ENCODE assay signal across 34 mouse cellular contexts in the genomic region with DNA sequence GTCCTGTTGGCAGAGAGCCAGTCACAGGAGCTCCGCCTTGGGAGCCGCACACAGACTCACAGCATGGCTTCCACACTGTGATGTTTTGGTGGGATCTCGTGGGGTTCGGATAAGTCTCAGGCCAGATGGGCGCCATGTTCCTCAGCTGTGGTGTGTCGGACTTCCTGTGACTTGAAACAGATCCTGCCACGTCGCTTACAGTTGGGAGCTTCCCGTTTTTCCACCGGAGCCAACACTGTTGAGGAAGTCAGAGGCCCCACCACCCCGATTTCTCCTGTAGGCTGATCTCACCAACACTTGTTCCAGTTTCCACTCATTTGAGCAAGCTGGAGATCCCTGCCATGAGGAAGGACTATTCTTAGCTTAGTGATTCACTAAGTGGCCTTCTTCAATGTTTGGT. TPM values are rescaled to one million over a fixed set of nuclear protein-coding genes. Genes with fewer than 3 reads are reported as not detected.
DNase-seq lines count a peak whose midpoint lies in the region; ATAC-seq and TF ChIP-seq lines count a peak whose summit lies in the region.
"Had no signal": no experiment of that assay in that cellular context is flagged by ENCODE, and none has a peak within 500 bp of the region (broad histone marks: within the 10 kb centered on the region; RNA-seq: fewer than 3 reads in every experiment).

No protein-coding gene starts in this region.

- no peaks in the 10 kb centered on the region for H3K36me3 ChIP-seq in lung, postnatal 0 days (ENCODE audit: insufficient read depth, low read length)
- H3K36me3 ChIP-seq in hindbrain, embryonic 14.5 days (replicated peaks; ENCODE audit: control insufficient read depth, insufficient read depth): no peaks in the 10 kb centered on the region
- H3K36me3 ChIP-seq in forebrain, postnatal 0 days (ENCODE audit: insufficient read depth): no peaks in the 10 kb centered on the region
- H3K36me3 ChIP-seq: forebrain, embryonic 15.5 days; intestine, embryonic 15.5 days had no signal

- H3K9me3 ChIP-seq in lung, postnatal 0 days (ENCODE audit: low read length): no peaks in the 10 kb centered on the region
- no peaks in the 10 kb centered on the region for H3K9me3 ChIP-seq in hindbrain, embryonic 14.5 days (ENCODE audit: control insufficient read depth, low read length)
- H3K9me3 ChIP-seq in forebrain, postnatal 0 days (ENCODE audit: low read length): no peaks in the 10 kb centered on the region
- H3K9me3 ChIP-seq: embryonic facial prominence, embryonic 10.5 days; embryonic facial prominence, embryonic 13.5 days; forebrain, embryonic 15.5 days; heart, embryonic 10.5 days; hindbrain, embryonic 12.5 days; intestine, embryonic 15.5 days had no signal

- H3K4me1 ChIP-seq in lung, postnatal 0 days (ENCODE audit: insufficient read depth, low read depth, low read length): no peaks in the 10 kb centered on the region
- H3K4me1 ChIP-seq in bone marrow macrophage, adult 2 months (ENCODE audit: control insufficient read depth, insufficient read depth, low read length): peaks cover 18% of the 10 kb centered on the region
- 0 out of 2 replicates have a peak, but pooled peaks cover 3% of the 10 kb centered on the region for H3K4me1 ChIP-seq in hindbrain, embryonic 14.5 days (replicated peaks; ENCODE audit: control insufficient read depth, insufficient read depth, low read length)
- H3K4me1 ChIP-seq in forebrain, postnatal 0 days (ENCODE audit: insufficient read depth): no peaks in the 10 kb centered on the region
- H3K4me1 ChIP-seq: embryonic facial prominence, embryonic 10.5 days; forebrain, embryonic 12.5 days; intestine, embryonic 15.5 days had no signal

- TF ChIP-seq POLR2A in bone marrow macrophage, adult 2 months (IDR thresholded peaks at IDR 0.05; ENCODE audit: borderline replicate concordance, low read depth, low read length): no peak

- WGBS in lung, postnatal 0 days: 71% methylated on average over 11 of the region's 11 CpGs
- WGBS in hindbrain, embryonic 14.5 days: 81% methylated on average over 11 of the region's 11 CpGs
- WGBS in forebrain, postnatal 0 days: 81% methylated on average over 11 of the region's 11 CpGs

- no peak overlapping the region for H3K4me3 ChIP-seq in lung, postnatal 0 days (ENCODE audit: low read depth, low read length)
- no peak overlapping the region for H3K4me3 ChIP-seq in bone marrow macrophage, adult 2 months (ENCODE audit: insufficient read depth, low read length)
- no peak overlapping the region for H3K4me3 ChIP-seq in hindbrain, embryonic 14.5 days (replicated peaks; ENCODE audit: low read length)
- H3K4me3 ChIP-seq in forebrain, postnatal 0 days (ENCODE audit: low read depth, low read length): no peak overlapping the region
- H3K4me3 ChIP-seq: embryonic facial prominence, embryonic 10.5 days; embryonic facial prominence, embryonic 13.5 days; erythroblast, embryonic 14.5 days; forebrain, embryonic 12.5 days; forebrain, embryonic 15.5 days; gastrocnemius, adult 2 months; heart, adult 2 months; heart, embryonic 10.5 days; hindbrain, embryonic 12.5 days; intestine, embryonic 15.5 days had no signal

- no peak for TF ChIP-seq CTCF in lung, postnatal 0 days (IDR thresholded peaks at IDR 0.05)
- TF ChIP-seq CTCF in bone marrow macrophage, adult 2 months (IDR thresholded peaks at IDR 0.05; ENCODE audit: low read depth, low read length): no peak
- TF ChIP-seq CTCF in forebrain, postnatal 0 days (IDR thresholded peaks at IDR 0.05; ENCODE audit: low read depth): no peak

- H3K9ac ChIP-seq in lung, postnatal 0 days (replicated peaks; ENCODE audit: low read depth): no peak overlapping the region
- no peak overlapping the region for H3K9ac ChIP-seq in hindbrain, embryonic 14.5 days
- no peak overlapping the region for H3K9ac ChIP-seq in forebrain, postnatal 0 days
- H3K9ac ChIP-seq: embryonic facial prominence, embryonic 13.5 days; forebrain, embryonic 12.5 days; forebrain, embryonic 15.5 days; hindbrain, embryonic 12.5 days; intestine, embryonic 15.5 days had no signal

- no peak for TF ChIP-seq EP300 in lung, postnatal 0 days (IDR thresholded peaks at IDR 0.05)

- H3K4me2 ChIP-seq in lung, postnatal 0 days (replicated peaks; ENCODE audit: low read depth, low read length): no peak overlapping the region
- H3K4me2 ChIP-seq in hindbrain, embryonic 14.5 days (replicated peaks): no peak overlapping the region
- no peak overlapping the region for H3K4me2 ChIP-seq in forebrain, postnatal 0 days (ENCODE audit: low read depth)
- H3K4me2 ChIP-seq: embryonic facial prominence, embryonic 13.5 days; forebrain, embryonic 12.5 days; forebrain, embryonic 15.5 days; hindbrain, embryonic 12.5 days; intestine, embryonic 15.5 days had no signal

- peak; percentile 28 for ATAC-seq in lung, postnatal 0 days
- ATAC-seq in megakaryocyte progenitor cell, adult 5-6 weeks (replicated peaks; ENCODE audit: poor library complexity): peak; percentile 66
- ATAC-seq in hindbrain, embryonic 14.5 days (ENCODE audit: low FRiP score): no peak
- no peak for ATAC-seq in forebrain, postnatal 0 days
- ATAC-seq: CD4-positive, CD25-positive, alpha-beta regulatory T cell, adult 4 months; forebrain, embryonic 15.5 days; hindbrain, embryonic 16.5 days; intestine, embryonic 15.5 days had no signal

- no peak for DNase-seq in lung, postnatal 0 days (ENCODE audit: low spot score)
- no peak for DNase-seq in lung, postnatal 4 days
- no peak for DNase-seq in hindbrain, embryonic 14.5 days (ENCODE audit: low spot score)
- no peak for DNase-seq in forebrain, postnatal 0 days
- DNase-seq: adrenal gland, postnatal 10 days; adrenal gland, postnatal 36 days; cerebellum, adult 11 months; cerebellum, adult 2 months; cerebellum, adult 9-11 months; cerebellum, postnatal 25 days; embryo, embryonic 11 days; gastrocnemius, adult 2 months; gastrocnemius, postnatal 14 days had no signal

- no peaks in the 10 kb centered on the region for H3K27me3 ChIP-seq in lung, postnatal 0 days (replicated peaks; ENCODE audit: insufficient read depth, low read length)
- H3K27me3 ChIP-seq in hindbrain, embryonic 14.5 days (ENCODE audit: control insufficient read depth, insufficient read depth, low read length): no peaks in the 10 kb centered on the region
- no peaks in the 10 kb centered on the region for H3K27me3 ChIP-seq in forebrain, postnatal 0 days (ENCODE audit: insufficient read depth, low read length)
- H3K27me3 ChIP-seq: embryonic facial prominence, embryonic 13.5 days; forebrain, embryonic 12.5 days; forebrain, embryonic 15.5 days; hindbrain, embryonic 12.5 days; intestine, embryonic 15.5 days had no signal

- H3K27ac ChIP-seq in lung, postnatal 0 days (ENCODE audit: low read length): no peak overlapping the region
- H3K27ac ChIP-seq in bone marrow macrophage, adult 2 months (ENCODE audit: insufficient read depth, low read depth, low read length): peak overlapping the region; percentile 84
- no peak overlapping the region for H3K27ac ChIP-seq in hindbrain, embryonic 14.5 days
- H3K27ac ChIP-seq in forebrain, postnatal 0 days (ENCODE audit: low read depth, low read length): no peak overlapping the region
- H3K27ac ChIP-seq: embryonic facial prominence, embryonic 10.5 days; embryonic facial prominence, embryonic 13.5 days; forebrain, embryonic 12.5 days; forebrain, embryonic 15.5 days; gastrocnemius, adult 2 months; heart, adult 2 months; heart, embryonic 10.5 days; hindbrain, embryonic 12.5 days; intestine, embryonic 15.5 days had no signal

RNA-seq across cellular contexts. Expression of a gene that starts 34.1 kb away (rescaled TPM):
- 8.6 and 11.6 TPM in 2 replicates for polyA plus RNA-seq in lung, postnatal 0 days (2015; fragmentation: Nextera tagmentation; extraction: Ambion mirVana)
- polyA plus RNA-seq in bone marrow macrophage, adult 2 months (2012; ENCODE audit: insufficient read depth, insufficient read length, missing spikeins): 11.4 and 12.4 TPM in 2 replicates
- total RNA-seq in megakaryocyte progenitor cell, adult 5-6 weeks (2015): 10.6 and 11.2 TPM in 2 replicates
- total RNA-seq in megakaryocyte progenitor cell, adult 5-6 weeks (2017): 11.3 and 12.2 TPM in 2 replicates
- 12.5 and 12.7 TPM in 2 replicates for polyA plus RNA-seq in hindbrain, embryonic 14.5 days (2014; fragmentation: Nextera tagmentation; extraction: Ambion mirVana)
- 10.7 and 17.3 TPM in 2 replicates for total RNA-seq in forebrain, postnatal 0 days (2014; rRNA removed)
- polyA plus RNA-seq in forebrain, postnatal 0 days (2015; fragmentation: Nextera tagmentation; extraction: Ambion mirVana): 11.9 and 13.2 TPM in 2 replicates

RNA-seq across cellular contexts. Expression of a gene that starts 55.7 kb away (rescaled TPM):
- not detected in 2 replicates for polyA plus RNA-seq in lung, postnatal 0 days (2015; fragmentation: Nextera tagmentation; extraction: Ambion mirVana)
- polyA plus RNA-seq in bone marrow macrophage, adult 2 months (2012; ENCODE audit: insufficient read depth, insufficient read length, missing spikeins): not detected in 2 replicates
- total RNA-seq in megakaryocyte progenitor cell, adult 5-6 weeks (2015): not detected in 2 replicates
- total RNA-seq in megakaryocyte progenitor cell, adult 5-6 weeks (2017): not detected in 2 replicates
- not detected in 2 replicates for polyA plus RNA-seq in hindbrain, embryonic 14.5 days (2014; fragmentation: Nextera tagmentation; extraction: Ambion mirVana)
- total RNA-seq in forebrain, postnatal 0 days (2014; rRNA removed): 1.5 TPM in 1 of 2 replicates, not detected in the other
- not detected in 2 replicates for polyA plus RNA-seq in forebrain, postnatal 0 days (2015; fragmentation: Nextera tagmentation; extraction: Ambion mirVana)
- total RNA-seq: adrenal gland, adult 18-20 months; adrenal gland, postnatal 10 days; adrenal gland, postnatal 36 days; ES-E14; gastrocnemius, adult 2 months; hematopoietic stem cell, adult 5-6 weeks had no signal
- polyA plus RNA-seq: C2C12; CD4-positive, CD25-positive, alpha-beta regulatory T cell, adult 4 months; cerebellum, adult 2 months; cortical plate, adult 2 months; embryonic facial prominence, embryonic 10.5 days; embryonic facial prominence, embryonic 13.5 days; erythroblast, embryonic 14.5 days; forebrain, embryonic 12.5 days; forebrain, embryonic 15.5 days; frontal cortex, adult 2 months; heart, embryonic 10.5 days; heart, embryonic 14.5 days; heart, postnatal 0 days; intestine, embryonic 15.5 days had no signal

Comparison
In these comparisons a context has a peak if more than half of its experiments do, and no peak if none do; other contexts are left out.
1. ATAC-seq: peak in lung, postnatal 0 days (single experiment) and megakaryocyte progenitor cell, adult 5-6 weeks (single experiment); none in hindbrain, embryonic 14.5 days (single experiment) and forebrain, postnatal 0 days (single experiment).